Mouse (Mus musculus) lung, postnatal 14 days (tissue): ENCODE results near the gene Rab40b.
"Not testable (repeated sequence)": the region's sequence is repeated elsewhere in the genome, so short reads cannot be mapped to it uniquely, and the experiment has no call there.

Source experiments
- DNase-seq: peaks from one replicate; pipeline ENCODE4 v3.0.0; 2021

Rab40b gene

GRCm38 (mm10) chr11:121367170-121367707 lies 20.8 kb downstream of the Rab40b start:
- DNase-seq = no peak

GRCm38 (mm10) chr11:121362212-121362611 lies 25.8 kb downstream of the Rab40b start:
- DNase-seq = peak; percentile 17

GRCm38 (mm10) chr11:121354091-121354707 lies 33.9 kb downstream of the Rab40b start, which contains the start of gene Wdr45b:
TSS of gene Wdr45b (minus strand) at chr11:121354445.
- peak; percentile 99 for DNase-seq

GRCm38 (mm10) chr11:121353326-121354090 lies 34.5 kb downstream of the Rab40b start:
- DNase-seq = peak; percentile 21

- DNase-seq = not testable (repeated sequence)
Measured at GRCm38 (mm10) chr11:121348727-121349126, 39.3 kb downstream of the Rab40b start.

- DNase-seq = no peak
Measured at GRCm38 (mm10) chr11:121348166-121348565, 39.9 kb downstream of the Rab40b start.

- DNase-seq = no peak
Measured at GRCm38 (mm10) chr11:121347036-121347435, 41.0 kb downstream of the Rab40b start.

GRCm38 (mm10) chr11:121342423-121342822 lies 45.6 kb downstream of the Rab40b start:
- DNase-seq = not testable (repeated sequence)

- DNase-seq = no peak
Measured at GRCm38 (mm10) chr11:121340287-121340686, 47.8 kb downstream of the Rab40b start.

- DNase-seq = no peak
Measured at GRCm38 (mm10) chr11:121339647-121340046, 48.4 kb downstream of the Rab40b start.

- DNase-seq = no peak
Measured at GRCm38 (mm10) chr11:121331641-121332040, 56.4 kb downstream of the Rab40b start.

GRCm38 (mm10) chr11:121328619-121329018 lies 59.4 kb downstream of the Rab40b start:
- DNase-seq = no peak

- no peak for DNase-seq
Measured at GRCm38 (mm10) chr11:121328206-121328605, 59.8 kb downstream of the Rab40b start.

- DNase-seq = no peak
Measured at GRCm38 (mm10) chr11:121326681-121327080, 61.4 kb downstream of the Rab40b start.

- DNase-seq = no peak
Measured at GRCm38 (mm10) chr11:121326034-121326433, 62.0 kb downstream of the Rab40b start.

GRCm38 (mm10) chr11:121307712-121308111 lies 80.3 kb downstream of the Rab40b start:
- not testable (repeated sequence) for DNase-seq

- no peak for DNase-seq
Measured at GRCm38 (mm10) chr11:121306608-121307007, 81.4 kb downstream of the Rab40b start.
